Mouse (Mus musculus): Measurements from ENCODE around the gene Olfr1361.
A peak's percentile ranks its signal among the peaks of the same experiment; 100 is the strongest.

DNA sequence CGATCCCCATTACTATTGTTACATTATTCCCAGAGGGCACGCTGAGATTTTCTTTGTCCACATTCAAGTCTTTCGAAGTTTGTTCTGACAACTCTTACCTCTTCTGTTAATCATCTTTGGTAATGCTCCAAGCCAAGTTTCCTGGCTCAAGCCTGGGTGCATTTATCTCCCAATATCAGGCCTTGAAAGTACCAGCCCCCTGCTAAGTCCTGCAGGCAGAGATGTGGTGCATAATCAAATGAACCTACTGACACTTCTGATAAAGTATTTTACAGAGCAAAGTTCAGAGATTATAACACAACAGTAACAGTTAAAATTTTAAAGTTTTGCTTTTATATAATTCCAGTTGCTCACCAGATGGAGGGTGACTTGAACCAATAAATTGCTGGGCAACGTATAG lies 48.5 kb upstream of the Olfr1361 start:
- TF ChIP-seq TAL1 (conservative IDR thresholded peaks at IDR 0.05; ENCODE audit: low read depth, low read length) (peak; percentile 31; the same call in 1 of the 2 replicates), POLR2AphosphoS5 (IDR thresholded peaks at IDR 0.05; ENCODE audit: insufficient replicate concordance, low read depth, low read length) (no peak), CTCF (IDR thresholded peaks at IDR 0.05; ENCODE audit: low read depth, low read length) (no peak), GATA1 (IDR thresholded peaks at IDR 0.05; ENCODE audit: borderline replicate concordance, low read length) (no peak)
